Mouse (Mus musculus): ENCODE results near the gene Zfp619. TPM values are rescaled to one million over a fixed set of nuclear protein-coding genes. Genes with fewer than 3 reads are reported as not detected.

Gene Zfp619
- polyA plus RNA-seq, 1 experiment from 2014 or later, result 1.6 TPM

Other genes with a start within 250 kb of the Zfp619 start
- not detected in 2 replicates for gene Gm5114, start 104.6 kb upstream of the Zfp619 start, polyA plus RNA-seq (2015; fragmentation: Nextera tagmentation; extraction: Ambion mirVana)